Mouse (Mus musculus): ENCODE measurements around the gene Mef2c.

- TF ChIP-seq CTCF (IDR thresholded peaks at IDR 0.05; ENCODE audit: insufficient read depth, low read length) (no peak), POLR2A (IDR thresholded peaks at IDR 0.05; ENCODE audit: borderline replicate concordance, extremely low read depth, low read depth, low read length) (no peak)
Measured at GRCm38 (mm10) chr13:83459600-83459999, 44.2 kb upstream of the Mef2c start.
